Mouse (Mus musculus) olfactory bulb, adult 2 months (tissue): Measurements from ENCODE around the gene Nploc4.

Source experiments
- CTCF ChIP-seq: fragments of 200-500 bp; IDR thresholded peaks from 2 replicates; pipeline ENCODE4 v1.5.1; 2012; ENCODE audit warnings: low read depth, mild to moderate bottlenecking, low read length, moderate library complexity; ENCODE audit not compliant: insufficient read depth
- POLR2A ChIP-seq: fragments of 200-500 bp; IDR thresholded peaks from 2 replicates; pipeline ENCODE4 v1.6.1; 2012; ENCODE audit warnings: mild to moderate bottlenecking, low read depth, low read length, moderate library complexity; ENCODE audit not compliant: insufficient read depth

DNA sequence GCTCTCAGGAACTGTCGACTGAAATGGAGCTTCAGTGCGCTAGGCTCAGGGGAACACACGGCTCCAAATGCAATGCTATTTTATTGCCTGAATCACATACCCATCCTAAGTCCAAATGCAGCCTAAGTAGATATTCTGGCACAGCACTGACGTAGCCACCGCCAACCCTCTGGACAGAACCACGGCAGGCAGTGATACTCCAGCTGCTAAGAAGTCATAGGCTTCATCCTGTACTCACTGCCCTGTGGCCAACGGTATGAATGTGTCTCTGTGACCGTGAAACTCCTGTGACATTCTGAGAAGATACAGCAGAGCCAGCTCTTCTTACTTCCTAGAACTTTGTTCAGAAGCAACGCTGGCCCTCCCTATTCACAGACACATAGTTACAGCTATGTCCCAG is 48.9 kb downstream of the Nploc4 start:
- no peak for TF ChIP-seq CTCF
- TF ChIP-seq POLR2A = no peak
